Mouse (Mus musculus) intestine, postnatal 0 days (tissue): Measurements from ENCODE around the gene Schip1. TPM values are rescaled to one million over a fixed set of nuclear protein-coding genes. Genes with fewer than 3 reads are reported as not detected.

ENCODE experiments used
- ATAC-seq: fragments of 200-750 bp; cut with Nextera tagmentation; 2 replicates; pipeline ENCODE4 v1.8.0; 2017; ENCODE audit warnings: mild to moderate bottlenecking, moderate TSS enrichment, moderate library complexity
- H3K27ac ChIP-seq: fragments of 300-500 bp; sonication (generic); 2 replicates; pipeline ENCODE4 v1.5.1; 2014; ENCODE audit warnings: mild to moderate bottlenecking, low read depth, low read length, moderate library complexity
- H3K27me3 ChIP-seq: fragments of 300-500 bp; sonication (generic); replicated peaks from 2 replicates; pipeline ENCODE4 v1.6.1; 2014; ENCODE audit warnings: low read length, mixed read lengths; ENCODE audit not compliant: control insufficient read depth, insufficient read depth
- H3K36me3 ChIP-seq: fragments of 300-500 bp; sonication (generic); 2 replicates; pipeline ENCODE4 v1.6.1; 2014; ENCODE audit warnings: mild to moderate bottlenecking, moderate library complexity; ENCODE audit not compliant: control insufficient read depth, insufficient read depth
- H3K4me1 ChIP-seq: fragments of 300-500 bp; sonication (generic); replicated peaks from 2 replicates; pipeline ENCODE4 v1.6.1; 2014; ENCODE audit warnings: antibody characterized with exemption, low read length, mixed read lengths; ENCODE audit not compliant: control insufficient read depth, insufficient read depth
- H3K4me2 ChIP-seq: fragments of 300-500 bp; sonication (generic); replicated peaks from 2 replicates; pipeline ENCODE4 v1.6.1; 2014; ENCODE audit warnings: low read depth, mild to moderate bottlenecking, moderate library complexity
- H3K4me3 ChIP-seq: fragments of 300-500 bp; sonication (generic); 2 replicates; pipeline ENCODE4 v1.5.1; 2014; ENCODE audit warnings: low read depth, low read length
- H3K9ac ChIP-seq: fragments of 300-500 bp; sonication (generic); 2 replicates; pipeline ENCODE4 v1.6.1; 2014; ENCODE audit warnings: mild to moderate bottlenecking, low read depth, low read length
- H3K9me3 ChIP-seq: fragments of 300-500 bp; sonication (generic); 2 replicates; pipeline ENCODE4 v1.6.1; 2016; ENCODE audit warnings: mixed run types; ENCODE audit not compliant: control insufficient read depth
- CTCF ChIP-seq: sonication (generic); IDR thresholded peaks from 2 replicates; pipeline ENCODE4 v1.5.1; 2016; ENCODE audit warnings: low read depth, mild to moderate bottlenecking, control low read depth, antibody characterized with exemption, moderate library complexity
- WGBS: fragments of 180-500 bp; shearing (Covaris S2); extraction: QIAGEN DNeasy Blood & Tissue Kit; methylation state at CpG from one replicate; pipeline ENCODE4 v1.1.7; 2014; 5-methylcytosine and 5-hydroxymethylcytosine counted together
- polyA plus RNA-seq: library from polyadenylated mRNA; unstranded; fragments of >200 nt; fragmentation: Nextera tagmentation; extraction: Ambion mirVana; gene quantifications from 2 replicates; pipeline ENCODE4 v1.2.1, GENCODE M21; 2015

Schip1 gene
- polyA plus RNA-seq, 1 experiment from 2014 or later: 24.2 TPM

DNA sequence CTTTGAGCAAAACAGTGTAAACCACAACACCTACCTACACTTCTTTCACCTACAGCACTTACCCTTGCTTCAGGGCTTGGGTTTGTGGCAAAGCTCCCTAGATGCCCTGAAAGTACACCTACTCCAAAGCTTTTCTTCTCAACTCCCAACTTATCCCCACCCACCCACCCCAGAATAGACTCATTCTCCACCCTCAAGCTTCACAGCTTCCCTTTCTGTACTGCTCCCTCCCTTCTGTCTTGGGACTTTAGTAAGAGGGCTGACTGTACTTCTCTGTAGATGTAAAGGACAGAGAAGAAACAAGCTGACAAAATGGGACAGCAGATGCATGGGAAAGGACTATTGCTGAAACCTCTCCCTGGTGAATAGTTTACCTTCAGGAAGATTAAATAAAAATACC lies 303.4 kb downstream of the Schip1 start:
- no peaks in the 10 kb centered on the region for H3K4me1 ChIP-seq
- no peak overlapping the region for H3K9ac ChIP-seq
- H3K9me3 ChIP-seq: no peaks in the 10 kb centered on the region
- no peak overlapping the region for H3K27ac ChIP-seq
- H3K27me3 ChIP-seq: no peaks in the 10 kb centered on the region
- H3K4me2 ChIP-seq: no peak overlapping the region
- TF ChIP-seq CTCF: no peak
- H3K4me3 ChIP-seq: no peak overlapping the region
- no peak for ATAC-seq
- H3K36me3 ChIP-seq: no peaks in the 10 kb centered on the region

DNA sequence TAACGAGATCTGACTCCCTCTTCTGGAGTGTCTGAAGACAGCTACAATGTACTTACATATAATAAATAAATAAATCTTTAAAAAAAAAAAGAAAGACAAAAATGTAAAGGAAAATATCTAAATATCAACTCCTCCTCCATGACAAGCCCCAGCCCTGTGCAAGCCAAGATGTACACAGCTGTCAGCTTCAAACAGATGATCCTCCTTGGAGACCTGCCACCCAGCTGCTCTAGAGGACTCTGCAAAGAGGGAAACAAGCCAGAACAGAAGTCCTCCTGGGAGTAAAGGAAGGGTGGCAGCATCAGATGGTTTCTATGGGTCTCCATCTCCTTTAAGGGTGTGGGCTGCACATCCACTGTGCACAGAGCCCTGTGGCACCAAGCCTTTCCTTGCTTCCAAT lies 308.3 kb downstream of the Schip1 start:
- Histone ChIP-seq H3K9me3 (no peaks in the 10 kb centered on the region), H3K4me2 (no peak overlapping the region), H3K9ac (no peak overlapping the region), H3K27me3 (no peaks in the 10 kb centered on the region), H3K27ac (no peak overlapping the region), H3K4me1 (no peaks in the 10 kb centered on the region), H3K4me3 (no peak overlapping the region), H3K36me3 (no peaks in the 10 kb centered on the region)
- TF ChIP-seq CTCF: no peak
- WGBS: no CpG with 5 or more reads among the region's 1 CpGs
- ATAC-seq: no peak

DNA sequence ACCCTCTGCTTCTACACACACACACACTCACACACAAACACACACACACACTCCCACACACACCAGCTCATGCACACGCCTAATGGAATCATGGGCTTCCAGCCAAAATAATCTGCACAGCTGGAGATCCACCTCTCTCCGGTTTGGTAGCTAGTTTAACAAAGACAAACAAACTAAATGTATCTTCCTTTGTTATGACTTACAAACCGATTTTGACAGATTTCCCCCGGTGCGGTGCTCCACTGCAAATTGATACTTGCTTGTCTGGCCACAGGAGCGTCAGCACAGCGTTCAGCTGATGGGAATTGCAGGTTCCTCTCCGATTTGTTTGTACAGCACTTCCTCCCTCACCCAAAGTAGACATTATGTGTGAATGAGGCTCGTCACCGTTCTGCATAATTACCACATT lies 310.5 kb downstream of the Schip1 start:
- Histone ChIP-seq H3K4me1 (no peaks in the 10 kb centered on the region), H3K27me3 (no peaks in the 10 kb centered on the region), H3K4me2 (no peak overlapping the region), H3K4me3 (no peak overlapping the region), H3K9ac (no peak overlapping the region), H3K27ac (no peak overlapping the region), H3K36me3 (no peaks in the 10 kb centered on the region), H3K9me3 (no peaks in the 10 kb centered on the region)
- no peak for ATAC-seq
- WGBS: 26% methylated on average over 10 of the region's 10 CpGs
- TF ChIP-seq CTCF: no peak

- Histone ChIP-seq H3K9ac (no peak overlapping the region), H3K4me2 (no peak overlapping the region), H3K27me3 (no peaks in the 10 kb centered on the region), H3K27ac (no peak overlapping the region), H3K4me3 (no peak overlapping the region), H3K36me3 (no peaks in the 10 kb centered on the region), H3K4me1 (no peaks in the 10 kb centered on the region), H3K9me3 (no peaks in the 10 kb centered on the region)
- WGBS: 79% methylated on average over 7 of the region's 7 CpGs
- ATAC-seq: no peak
- TF ChIP-seq CTCF: no peak
Observed at GRCm38 (mm10) chr3:68377452-68378198, 313.0 kb downstream of the Schip1 start.

DNA sequence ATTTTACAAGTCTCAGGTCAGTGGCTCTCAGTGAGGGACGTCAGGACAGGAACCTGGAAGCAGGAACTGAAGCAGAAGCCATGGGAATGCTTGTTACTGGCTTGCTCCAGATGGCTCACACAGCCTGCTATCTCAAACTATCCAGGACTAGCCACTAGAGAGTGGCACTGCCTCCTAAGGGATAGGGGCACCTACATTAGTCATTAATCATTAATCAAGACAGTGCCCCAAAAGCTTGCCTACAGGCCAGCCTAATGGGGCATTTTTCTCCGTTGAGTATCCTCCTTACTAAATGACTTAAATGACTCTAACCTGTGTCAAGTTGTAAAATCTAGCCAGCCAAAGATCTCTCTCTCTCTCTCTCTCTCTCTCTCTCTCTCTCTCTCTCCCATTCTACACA lies 314.2 kb downstream of the Schip1 start:
- H3K4me3 ChIP-seq: no peak overlapping the region
- ATAC-seq: no peak
- WGBS: 35% methylated on average over 2 of the region's 2 CpGs
- H3K9ac ChIP-seq: no peak overlapping the region
- H3K27me3 ChIP-seq: no peaks in the 10 kb centered on the region
- no peak overlapping the region for H3K27ac ChIP-seq
- no peak for TF ChIP-seq CTCF
- H3K4me1 ChIP-seq: no peaks in the 10 kb centered on the region
- H3K36me3 ChIP-seq: no peaks in the 10 kb centered on the region
- no peak overlapping the region for H3K4me2 ChIP-seq
- no peaks in the 10 kb centered on the region for H3K9me3 ChIP-seq

DNA sequence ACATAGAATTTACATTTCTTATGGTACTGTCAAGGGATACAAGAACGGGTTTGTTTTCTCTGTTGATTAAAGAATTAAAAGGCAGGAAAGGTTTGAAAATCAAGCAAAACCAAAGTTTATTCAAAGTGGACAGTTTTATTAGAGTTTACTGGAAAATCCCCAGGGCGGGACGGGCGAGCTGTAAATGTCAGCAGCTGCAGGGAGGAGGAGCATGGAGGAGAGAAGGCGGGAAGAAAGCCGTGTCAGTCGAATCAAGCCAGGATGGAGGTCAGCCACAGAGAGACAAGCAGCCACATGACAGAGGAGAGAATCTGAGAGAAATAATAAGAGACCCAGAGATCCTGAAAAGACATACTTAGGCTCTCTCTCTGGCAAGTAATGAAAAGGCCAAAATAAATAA lies 314.6 kb downstream of the Schip1 start:
- no peaks in the 10 kb centered on the region for H3K27me3 ChIP-seq
- no peak overlapping the region for H3K27ac ChIP-seq
- no peaks in the 10 kb centered on the region for H3K36me3 ChIP-seq
- no peaks in the 10 kb centered on the region for H3K4me1 ChIP-seq
- H3K9me3 ChIP-seq: no peaks in the 10 kb centered on the region
- no peak for ATAC-seq
- TF ChIP-seq CTCF: no peak
- 13% methylated on average over 7 of the region's 7 CpGs for WGBS
- no peak overlapping the region for H3K9ac ChIP-seq
- no peak overlapping the region for H3K4me3 ChIP-seq
- H3K4me2 ChIP-seq: peak overlapping the region; percentile 21; the same call in 1 of the 2 replicates

DNA sequence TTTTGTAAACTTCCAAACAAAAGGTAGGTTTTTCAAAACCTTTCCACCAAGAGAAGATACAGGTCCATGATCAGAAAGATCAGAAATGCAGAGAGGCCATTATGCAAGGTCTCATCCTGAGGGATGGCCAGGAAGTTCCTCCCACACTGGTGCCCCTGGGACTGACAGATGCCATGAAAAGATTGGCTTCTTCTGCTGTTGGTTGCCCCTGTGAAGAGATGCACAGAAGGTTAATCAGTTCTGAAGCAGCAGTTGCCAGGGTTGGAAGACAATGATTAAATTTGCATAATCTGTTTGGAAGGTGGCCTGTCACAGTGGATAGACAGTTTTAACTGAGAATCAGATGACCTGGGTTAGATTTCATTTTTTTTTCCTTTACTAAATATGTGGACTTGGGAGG lies 319.1 kb downstream of the Schip1 start:
- no peaks in the 10 kb centered on the region for H3K9me3 ChIP-seq
- H3K36me3 ChIP-seq: no peaks in the 10 kb centered on the region

More for the DNA sequence above, 319.1 kb downstream of the Schip1 start:
- Histone ChIP-seq H3K27me3 (no peaks in the 10 kb centered on the region), H3K27ac (no peak overlapping the region), H3K4me2 (no peak overlapping the region), H3K9ac (no peak overlapping the region), H3K4me3 (no peak overlapping the region), H3K4me1 (no peaks in the 10 kb centered on the region)
- ATAC-seq: no peak
- no peak for TF ChIP-seq CTCF
